Mouse (Mus musculus) embryo, embryonic 11 days (tissue): ENCODE results near the gene Fcer1g.

Source experiments
- DNase-seq: peaks from one replicate; pipeline ENCODE4 v3.0.0-alpha.2; 2015

Fcer1g gene

DNA sequence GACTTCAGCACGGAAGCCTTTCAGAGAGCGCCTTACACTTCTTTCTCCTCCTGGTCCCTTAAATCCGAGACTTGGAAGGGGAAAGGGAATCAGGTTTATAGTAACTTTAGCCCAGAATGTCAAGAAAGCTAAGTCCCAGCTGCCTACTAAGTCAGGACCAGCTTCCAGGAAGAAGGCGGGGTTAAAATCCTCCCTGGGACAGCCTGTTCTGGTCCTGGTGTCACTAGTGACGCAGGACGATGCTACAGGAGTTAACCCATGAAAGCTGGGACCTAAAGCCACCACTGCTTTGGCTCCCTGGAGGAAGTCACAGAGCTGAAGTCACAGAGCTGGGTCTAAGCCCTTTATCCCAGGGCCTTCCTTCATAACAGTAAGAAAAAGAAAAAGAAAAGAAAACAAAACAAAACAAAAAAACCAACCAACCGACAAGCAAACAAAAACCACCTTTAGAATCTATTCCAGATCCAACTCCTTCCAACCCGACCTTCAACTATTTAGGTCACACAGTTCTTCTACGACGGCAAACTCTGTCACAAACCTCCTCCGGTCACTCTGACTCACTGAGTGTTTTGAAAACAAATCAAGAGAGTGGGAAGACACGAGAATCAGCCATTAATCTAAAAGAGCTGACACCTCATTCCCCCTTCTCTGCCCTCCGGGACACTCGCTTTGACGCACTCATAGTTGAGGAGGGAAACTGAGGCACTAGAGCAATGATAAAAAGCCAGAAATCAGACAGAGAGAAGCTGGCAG is 6.0 kb upstream of the Fcer1g start:
- no peak for DNase-seq

DNA sequence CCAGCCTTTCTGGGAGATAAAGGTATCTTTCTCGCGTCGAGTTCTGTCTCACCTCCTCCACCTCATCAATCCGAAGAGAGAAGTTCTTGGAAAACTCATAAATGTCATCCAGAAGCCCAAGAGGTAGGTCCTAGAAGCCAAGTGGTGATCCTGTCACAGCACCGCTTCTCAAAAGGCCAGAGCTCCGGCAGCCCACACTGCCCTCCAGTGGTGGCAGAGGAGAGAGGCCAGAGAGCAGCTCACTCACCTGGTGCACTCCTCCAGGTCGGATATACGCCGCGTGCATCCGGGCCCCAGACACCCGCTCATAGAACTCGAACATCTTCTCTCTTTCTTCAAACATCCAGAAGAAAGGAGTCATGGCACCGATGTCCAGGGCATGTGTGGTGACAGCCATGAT is 4.3 kb upstream of the Fcer1g start:
- peak; percentile 67 for DNase-seq

DNA sequence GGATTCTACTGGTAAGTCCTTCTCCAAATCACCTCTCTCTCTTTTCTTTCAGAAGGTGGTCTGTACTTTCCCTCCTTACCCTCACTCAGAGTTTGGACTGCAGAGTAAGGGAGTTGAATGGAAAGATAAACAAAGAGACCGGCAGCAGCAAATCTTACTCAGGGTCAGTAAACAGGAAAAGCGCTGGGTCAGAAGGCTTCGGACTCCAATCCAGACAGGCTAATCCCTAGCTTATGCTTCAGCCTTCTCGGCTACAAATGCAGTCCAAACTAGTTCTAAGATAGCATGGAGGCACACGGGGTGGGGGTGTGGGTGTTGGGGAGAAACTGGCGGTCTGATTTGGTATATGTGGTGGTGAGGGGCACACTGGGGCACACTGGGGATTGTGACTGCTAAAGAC is 3.3 kb upstream of the Fcer1g start:
- no peak for DNase-seq

DNA sequence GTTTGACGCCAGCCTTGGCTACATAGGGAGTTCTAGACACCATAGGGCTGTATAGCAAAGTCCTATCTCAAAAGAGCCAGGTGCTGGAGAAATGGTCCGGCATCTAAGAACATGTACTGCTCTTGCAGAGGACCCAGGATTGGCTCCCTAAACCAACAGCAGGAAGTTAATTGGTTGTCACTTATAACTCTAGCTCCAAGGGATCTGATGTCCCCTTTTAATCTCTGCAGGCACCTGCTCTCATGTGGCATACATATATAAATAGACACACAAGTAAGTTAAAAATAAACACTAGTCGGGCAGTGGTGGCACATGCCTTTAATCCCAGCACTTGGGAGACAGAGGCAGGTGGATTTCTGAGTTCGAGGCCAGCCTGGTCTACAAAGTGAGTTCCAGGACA is 1.6 kb upstream of the Fcer1g start:
- no peak for DNase-seq

DNA sequence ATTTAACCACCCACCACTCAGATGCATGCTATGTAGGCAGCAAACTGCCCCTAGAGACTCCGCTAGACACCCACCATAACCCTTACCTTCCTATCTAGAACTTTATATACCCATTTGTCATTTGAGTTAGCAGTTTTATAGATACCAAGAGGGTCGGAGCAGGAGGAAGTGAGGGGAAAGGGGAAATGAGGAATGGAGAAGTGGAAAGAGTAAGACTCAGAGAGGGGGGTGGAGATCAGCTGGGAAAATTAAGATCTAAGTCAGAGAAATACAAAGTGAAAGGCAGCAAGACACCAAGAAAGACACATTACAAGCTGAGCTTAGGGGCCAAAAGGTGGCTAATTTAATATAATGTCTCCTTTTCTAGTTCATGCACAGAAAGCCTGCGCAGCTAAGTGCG is 373 bp upstream of the Fcer1g start:
- DNase-seq = no peak

DNA sequence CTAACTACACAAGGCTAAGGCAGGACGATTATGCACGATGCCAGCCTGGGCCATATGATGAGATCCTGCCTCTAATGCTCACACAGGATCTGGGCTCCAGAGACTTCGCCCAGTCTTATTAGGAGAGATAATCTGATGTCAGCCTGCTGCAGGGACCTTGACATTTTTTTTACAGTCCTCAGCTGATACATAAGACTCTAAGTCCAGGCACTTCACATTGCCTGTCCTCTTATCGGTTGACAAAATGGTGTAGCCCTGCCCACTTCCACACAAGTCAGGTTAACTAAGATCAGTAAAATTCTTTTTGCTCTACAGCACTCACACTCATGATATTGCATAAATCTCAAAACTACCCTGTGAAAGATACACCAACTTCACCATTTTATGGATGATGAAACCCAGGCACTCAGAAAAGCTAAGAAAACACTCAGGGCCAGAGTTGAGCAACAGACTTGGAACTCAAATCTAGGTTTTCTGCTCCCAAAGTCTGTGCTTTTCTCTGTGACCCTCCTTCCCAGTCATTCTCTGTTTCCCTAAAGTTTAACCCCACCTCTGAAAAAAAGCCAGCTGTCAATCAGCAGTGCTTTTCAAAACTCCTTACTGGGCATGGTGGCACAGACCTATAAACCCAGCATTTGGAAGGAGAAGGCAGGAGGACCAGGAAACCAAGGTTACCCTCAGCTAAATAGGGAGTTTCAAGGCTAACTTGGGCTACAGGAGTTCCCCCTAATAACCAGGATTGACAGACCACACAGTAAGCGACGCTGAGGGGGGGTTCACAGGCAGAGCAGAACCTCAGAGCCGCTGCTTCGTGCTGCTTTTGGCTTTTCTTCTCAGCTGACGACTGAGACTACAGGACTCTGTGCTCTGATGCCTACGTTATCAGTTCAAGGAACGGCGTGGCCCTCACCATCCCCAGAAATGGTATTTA is 1.1 kb downstream of the Fcer1g start:
- DNase-seq = no peak

DNA sequence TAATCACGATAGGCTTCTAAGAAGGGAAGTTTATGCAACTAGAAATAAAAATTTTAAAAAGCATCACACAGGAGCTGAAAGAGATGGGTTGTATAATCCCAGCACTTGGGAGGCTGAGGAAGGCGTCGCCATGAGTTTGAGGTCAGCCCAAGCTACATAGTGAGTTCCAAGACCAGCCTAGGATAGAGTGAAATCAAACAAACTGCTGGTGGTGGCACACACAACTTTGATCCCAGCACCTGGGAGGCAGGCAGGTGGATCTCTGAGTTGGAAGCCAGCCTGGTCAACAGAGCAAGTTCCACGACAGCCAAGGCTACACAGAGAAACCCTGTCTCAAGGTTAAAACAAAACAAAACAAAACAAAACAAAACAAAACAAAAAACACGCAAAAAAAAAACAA is 1.8 kb downstream of the Fcer1g start:
- DNase-seq = no peak

DNA sequence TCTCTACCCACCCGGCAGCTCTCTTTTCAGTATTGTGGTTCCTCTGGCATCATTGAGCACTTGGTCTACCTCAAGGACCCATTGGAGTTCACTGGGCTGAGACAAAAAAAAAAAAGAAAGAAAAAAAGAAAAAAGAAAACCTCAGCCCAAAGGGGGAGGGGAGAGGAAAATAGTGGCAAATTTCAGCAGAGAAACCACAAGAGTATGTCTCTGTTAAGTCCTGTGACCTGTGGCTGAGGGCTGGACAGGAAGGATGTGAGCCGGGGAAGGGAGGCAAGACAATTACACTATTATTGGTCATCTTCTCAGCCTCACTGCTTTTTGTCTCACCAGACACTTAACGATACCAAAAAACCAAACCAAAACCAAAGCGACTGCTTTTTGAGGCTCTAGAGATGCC is 2.3 kb downstream of the Fcer1g start:
- no peak for DNase-seq

DNA sequence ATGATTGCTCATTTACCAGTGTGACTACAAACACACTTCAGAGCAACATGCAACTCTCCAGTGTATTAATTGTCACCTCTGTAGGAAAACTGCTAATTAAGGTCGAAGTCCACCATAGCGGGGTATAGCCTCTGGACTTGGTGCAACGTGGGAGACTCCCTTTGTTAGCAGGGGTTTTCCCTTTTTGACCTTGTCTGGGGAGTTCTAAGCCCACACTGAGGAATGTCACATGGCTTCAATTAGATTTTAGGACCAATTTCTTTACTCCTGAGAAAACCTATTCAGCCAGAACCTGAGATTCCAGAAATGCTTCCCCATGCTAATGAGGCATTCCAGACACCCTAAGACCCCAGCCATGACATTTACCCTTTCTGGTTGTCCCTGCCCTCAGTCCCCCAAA is 4.0 kb downstream of the Fcer1g start:
- DNase-seq = peak; percentile 39

DNA sequence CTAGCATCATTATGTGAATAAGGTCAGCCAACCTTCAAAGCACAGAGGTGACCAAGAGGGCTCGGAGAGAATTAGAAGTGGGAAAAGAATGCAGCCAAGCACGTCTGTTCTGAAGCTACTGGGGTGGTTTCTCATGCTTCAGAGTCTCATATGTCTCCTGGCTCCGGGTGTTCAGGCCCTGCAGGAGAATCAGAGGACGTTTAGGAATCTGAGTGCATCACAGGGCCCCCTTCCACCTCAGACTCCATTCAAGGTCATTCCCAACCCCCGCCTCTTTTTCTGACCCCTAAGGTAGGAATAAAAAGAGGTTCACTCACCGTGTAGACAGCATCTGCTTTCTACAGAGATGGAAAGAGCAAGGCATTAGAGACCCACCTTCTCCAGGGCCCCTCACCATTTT is 4.4 kb downstream of the Fcer1g start:
- DNase-seq = no peak

DNA sequence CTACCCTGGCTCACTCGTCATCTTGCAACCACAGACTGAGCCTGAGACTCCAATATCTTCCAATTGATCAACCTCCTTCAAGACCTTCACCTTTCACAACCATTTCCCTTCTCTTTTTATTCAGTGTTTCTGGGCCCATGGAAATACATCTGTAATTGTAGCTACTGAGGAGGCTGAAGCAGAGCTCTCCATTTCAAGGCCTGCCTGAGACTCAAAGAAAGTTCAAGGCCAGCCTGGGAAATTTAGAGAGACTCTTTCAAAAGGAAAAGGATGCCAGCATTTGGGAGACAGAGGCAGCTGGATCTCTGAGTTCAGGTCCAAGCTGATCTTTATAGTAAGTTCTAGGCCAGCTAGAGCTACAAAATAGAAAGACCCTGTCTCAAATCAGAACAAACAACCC is 6.3 kb downstream of the Fcer1g start:
- no peak for DNase-seq

DNA sequence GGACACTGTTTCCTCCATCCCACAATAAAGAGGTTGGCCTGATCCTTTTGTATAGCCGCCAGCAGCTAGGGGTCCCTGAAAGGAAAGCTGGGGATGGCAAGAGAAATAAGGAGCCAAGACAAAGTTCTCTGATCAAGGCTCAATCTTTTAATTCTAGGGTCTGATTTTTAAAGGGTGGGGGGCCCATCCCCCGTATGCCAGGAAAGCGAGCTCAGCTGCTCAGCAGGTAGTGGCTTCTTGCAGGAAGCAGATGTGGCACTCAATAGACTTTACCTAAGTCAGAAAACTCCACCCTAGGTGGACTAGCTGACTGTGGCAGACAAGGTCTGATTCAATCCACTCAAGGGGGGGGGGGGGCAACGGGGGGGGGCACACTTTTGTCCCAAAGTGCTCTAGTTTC is 7.4 kb downstream of the Fcer1g start:
- no peak for DNase-seq

DNA sequence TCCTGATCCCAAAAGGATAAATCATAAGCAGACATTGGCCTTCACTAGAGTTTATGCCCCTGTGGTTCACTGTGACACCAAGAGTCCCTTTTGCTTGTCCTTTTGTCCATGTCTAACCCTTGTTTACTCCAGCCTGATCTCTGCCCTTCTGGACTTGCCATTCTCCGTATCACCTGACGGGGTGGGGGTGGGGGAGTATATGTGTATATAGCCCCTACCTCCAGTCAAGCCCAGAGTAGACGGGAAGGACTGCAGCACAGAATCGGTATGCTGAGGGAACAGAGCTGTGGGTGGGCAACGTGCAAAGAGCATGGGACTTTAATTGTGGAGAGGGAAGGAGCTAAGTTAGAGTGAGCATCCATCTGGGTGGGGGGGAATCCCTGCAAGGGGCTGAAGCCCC is 9.3 kb downstream of the Fcer1g start, which contains the start of gene Apoa2:
Gene Apoa2 (plus strand): TSS at position 198 of the 400 bp plus-strand sequence.
- DNase-seq = no peak

DNA sequence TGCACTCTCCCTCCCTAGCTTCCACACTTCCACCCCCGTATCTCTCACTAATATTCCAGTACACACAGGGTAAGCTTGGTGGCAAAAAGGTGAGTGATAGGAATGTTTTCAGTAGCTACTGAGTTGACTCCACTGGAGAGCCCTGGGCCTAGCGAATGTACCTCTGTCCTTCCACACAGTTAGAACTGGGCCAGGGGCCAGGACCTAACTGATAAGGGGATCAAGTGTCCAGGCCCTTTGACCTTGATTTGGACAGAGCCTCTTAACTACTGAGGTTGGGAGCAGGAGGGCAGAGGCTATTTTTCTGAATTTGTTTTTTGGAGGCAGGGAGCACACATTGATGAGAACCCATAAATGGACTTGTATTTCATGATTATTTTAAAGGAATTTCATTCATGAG is 10.4 kb downstream of the Fcer1g start:
- DNase-seq = no peak

DNA sequence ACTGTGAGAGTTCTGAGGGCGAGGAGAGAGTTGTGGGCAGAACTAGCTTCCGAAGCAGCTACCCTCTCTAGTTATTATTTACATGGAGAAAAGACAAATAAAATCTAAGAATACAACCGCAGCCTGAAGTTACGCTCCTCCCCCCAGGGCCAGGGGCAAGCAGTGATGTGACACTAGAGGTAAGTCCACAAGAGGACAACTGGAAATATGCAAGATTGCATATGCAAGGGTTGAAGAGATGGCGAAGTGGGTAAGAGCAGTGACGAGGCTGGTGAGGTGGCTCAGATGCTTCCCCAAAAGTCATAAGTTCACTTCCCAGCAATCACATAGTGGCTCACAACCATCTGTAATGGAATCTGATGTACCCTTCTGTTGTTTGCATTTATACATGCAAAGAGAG is 11.0 kb downstream of the Fcer1g start:
- no peak for DNase-seq

DNA sequence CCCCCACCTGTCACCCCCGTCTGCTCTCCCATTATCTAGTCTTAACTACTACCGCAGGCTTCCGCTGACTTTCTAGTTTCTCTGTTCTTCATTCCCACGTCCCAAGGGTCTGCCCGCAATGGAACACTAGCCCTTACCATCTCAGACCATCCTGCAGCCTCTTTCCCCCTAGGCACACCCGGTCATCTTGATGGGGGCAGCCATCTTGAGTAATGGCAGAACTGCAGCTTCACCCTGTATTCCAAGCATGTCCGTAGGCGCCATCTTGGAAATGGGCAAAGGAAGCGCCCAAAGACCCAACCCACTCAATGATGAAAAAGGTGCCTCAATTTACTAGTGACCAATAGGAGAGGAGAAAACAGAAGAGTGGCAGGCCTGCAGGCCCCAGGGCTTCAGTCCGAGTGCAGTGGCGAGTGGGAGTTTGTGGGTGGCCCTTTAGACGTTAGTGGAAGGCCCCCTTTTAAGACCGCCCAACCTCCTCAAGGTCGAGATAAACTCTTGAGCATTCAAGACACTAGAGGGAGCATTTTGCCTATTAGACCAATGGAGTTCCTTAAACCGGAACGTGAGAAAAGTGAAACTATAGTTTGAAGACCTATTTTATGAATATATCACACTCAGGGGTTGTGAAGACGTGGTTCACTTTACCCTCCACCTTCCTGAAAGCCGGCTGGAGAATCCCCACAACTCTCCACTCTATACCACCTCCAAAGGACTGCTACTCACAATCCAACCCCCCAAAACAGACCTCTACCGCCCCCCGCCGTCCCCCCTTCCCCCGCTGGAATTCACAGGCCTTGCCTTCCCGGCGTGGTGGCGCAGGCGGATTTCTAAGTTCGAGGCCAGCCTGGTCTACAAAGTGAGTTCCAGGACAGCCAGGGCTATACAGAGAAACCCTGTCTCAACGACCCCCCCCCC is 11.7 kb downstream of the Fcer1g start, which contains the start of gene Tomm40l:
Gene Tomm40l (minus strand): TSS at position 277 of the 918 bp plus-strand sequence.
- peak; percentile 97 for DNase-seq

DNA sequence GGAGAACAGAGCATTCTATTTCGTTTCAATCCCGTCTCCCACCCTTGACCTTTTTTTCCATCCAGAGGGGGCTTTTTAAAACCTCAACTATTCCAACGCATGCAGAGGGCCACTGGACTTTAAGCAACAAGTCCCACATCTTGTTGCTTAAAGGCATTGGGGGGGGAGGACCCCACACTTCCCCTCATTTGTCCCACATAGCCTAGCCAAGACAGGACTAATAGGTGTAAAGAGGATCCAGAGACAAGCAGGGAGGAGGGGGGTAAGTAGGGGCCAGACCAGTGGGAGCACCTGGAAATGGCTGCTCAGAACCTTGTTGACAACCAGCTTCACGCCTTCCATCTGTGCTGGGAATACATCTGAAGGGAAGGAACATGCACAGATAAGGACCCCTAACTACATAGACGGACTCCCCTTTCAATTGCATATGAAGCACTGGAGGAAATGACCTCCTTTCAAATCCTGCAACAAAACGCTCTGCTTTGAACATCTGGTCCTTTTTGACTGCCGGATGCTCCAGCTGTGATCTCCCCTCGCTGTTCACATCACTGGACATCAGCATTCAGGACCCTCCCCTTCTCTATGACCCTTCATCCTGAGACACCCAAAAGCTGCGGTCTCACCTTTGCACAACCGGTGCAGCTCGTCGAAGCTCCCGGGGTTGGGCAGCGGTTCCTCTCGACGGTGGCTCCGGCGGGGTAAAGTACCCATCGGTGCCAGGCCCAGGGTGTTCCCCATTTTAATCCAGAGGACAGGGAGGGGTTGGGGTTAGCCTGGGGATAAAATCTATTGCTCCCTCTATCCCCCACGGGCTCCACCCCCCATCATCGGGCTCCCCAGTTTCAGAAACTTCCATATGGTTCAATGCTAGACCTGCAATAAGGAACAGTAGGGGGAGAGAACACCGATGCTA is 12.6 kb downstream of the Fcer1g start:
- DNase-seq = peak; percentile 33

DNA sequence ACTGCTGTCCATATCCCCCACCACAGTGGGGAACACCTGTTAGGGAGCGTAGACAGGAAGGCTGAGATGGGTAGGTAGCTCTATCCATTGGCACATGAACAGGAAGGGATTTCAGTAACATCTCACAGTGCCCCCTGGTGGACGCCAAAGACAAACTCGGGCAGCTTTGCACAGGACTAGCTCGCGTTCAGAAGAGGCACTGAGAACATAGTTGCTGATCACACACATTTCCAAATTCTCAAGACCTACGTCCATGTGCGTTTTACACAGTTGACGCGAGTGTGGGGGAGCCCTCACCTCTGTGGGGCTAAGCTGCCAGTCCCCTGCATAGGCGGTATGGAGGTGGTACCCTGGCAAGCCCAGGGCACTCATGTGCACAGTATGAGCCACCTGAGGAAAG is 13.3 kb downstream of the Fcer1g start:
- peak; percentile 89 for DNase-seq

DNA sequence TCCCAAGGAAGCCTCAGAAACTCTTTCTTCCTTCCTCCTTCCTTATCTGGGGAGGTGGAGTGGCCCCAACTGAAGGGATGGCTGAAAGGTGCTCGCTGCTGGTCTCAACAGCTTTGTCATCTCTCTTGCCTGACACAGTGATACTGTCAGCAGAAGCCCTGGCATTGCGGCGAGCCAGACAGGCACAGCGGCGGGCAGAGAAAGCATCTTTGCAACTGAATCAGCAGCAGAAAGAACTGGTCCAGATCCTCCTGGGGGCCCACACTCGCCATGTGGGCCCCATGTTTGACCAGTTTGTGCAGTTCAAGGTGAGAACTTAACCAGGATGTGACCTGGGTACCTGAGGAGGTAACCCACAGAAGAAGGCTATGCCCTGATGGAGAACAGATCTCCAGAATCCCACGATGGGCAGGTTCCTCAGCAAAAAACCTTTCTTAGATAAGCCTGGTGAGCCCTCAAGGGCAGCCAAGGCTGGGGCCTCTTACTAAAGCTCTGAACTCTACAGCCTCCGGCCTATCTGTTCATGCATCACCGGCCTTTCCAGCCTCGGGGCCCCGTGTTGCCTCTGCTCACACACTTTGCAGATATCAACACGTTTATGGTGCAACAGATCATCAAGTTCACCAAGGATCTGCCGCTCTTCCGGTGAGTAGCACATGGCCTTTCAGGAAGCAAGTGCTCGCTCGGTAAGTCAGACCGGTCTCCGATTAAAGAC is 17.8 kb downstream of the Fcer1g start:
- no peak for DNase-seq

DNA sequence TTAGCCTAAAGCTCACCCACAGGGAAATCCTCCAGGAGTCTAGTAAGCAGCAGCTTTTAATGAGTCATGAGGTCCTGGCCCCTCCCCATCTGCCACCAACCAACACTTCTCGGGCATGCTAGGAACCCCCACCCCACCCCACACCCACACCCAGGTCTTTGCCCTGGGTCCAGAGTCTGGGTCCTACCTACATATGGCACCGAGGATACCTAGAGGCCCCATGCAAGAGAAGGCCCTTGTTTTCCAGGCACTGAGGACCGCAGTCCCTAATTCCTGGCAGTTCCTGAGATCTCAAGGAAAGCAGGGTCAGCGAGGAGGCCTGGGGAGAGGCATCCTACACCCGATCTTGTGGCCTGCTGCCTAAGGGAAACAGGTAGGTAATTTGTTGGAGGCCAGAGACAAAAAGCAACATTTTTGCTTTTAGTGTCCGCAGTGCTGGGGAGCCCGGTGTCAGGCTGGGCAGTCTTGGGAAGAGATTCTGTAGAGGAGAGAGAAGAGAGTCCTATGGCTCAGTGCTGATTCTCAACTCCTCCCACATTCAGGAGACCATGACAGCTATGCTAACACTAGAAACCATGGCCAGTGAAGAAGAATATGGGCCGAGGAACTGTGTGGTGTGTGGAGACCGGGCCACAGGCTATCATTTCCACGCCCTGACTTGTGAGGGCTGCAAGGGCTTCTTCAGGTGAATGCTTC is 20.2 kb downstream of the Fcer1g start, which contains the start of gene Nr1i3:
Gene Nr1i3 (plus strand): TSS at position 170 of the 696 bp plus-strand sequence.
- DNase-seq = no peak
